Mouse (Mus musculus) adrenal gland, postnatal 10 days (tissue): ENCODE results near the gene Ybey. TPM values are rescaled to one million over a fixed set of nuclear protein-coding genes. Genes with fewer than 3 reads are reported as not detected.
A peak's percentile ranks its signal among the peaks of the same experiment; 100 is the strongest.

Experiments
- DNase-seq: peaks from one replicate; pipeline ENCODE4 v3.0.0; 2021; ENCODE audit warnings: mixed read lengths
- total RNA-seq, 2 experiments: library from RNA; stranded (reverse); gene quantifications; 2 replicates each; pipeline ENCODE4 v1.2.3; 2021

The Ybey gene
- total RNA-seq, 2 experiments from 2014 or later, result 3.0 to 3.7 TPM

- DNase-seq, result peak; percentile 98
These were observed 26.5 kb downstream of the Ybey start, which contains the start of gene Pcnt for GRCm38 (mm10) chr10:76442178-76443088. Gene Pcnt (minus strand): TSS chr10:76442786.

GRCm38 (mm10) chr10:76440281-76440680, 28.6 kb downstream of the Ybey start, which contains the start of gene AC141477.1:
Gene AC141477.1 (minus strand): TSS chr10:76440444.
- no peak for DNase-seq

- DNase-seq, result no peak
These were observed 29.6 kb downstream of the Ybey start for GRCm38 (mm10) chr10:76439107-76439890.

- no peak for DNase-seq
These were observed 35.0 kb downstream of the Ybey start for GRCm38 (mm10) chr10:76433925-76434324.

- DNase-seq, result no peak
These were observed 43.2 kb downstream of the Ybey start for GRCm38 (mm10) chr10:76425674-76426073.

GRCm38 (mm10) chr10:76416811-76417210, 52.1 kb downstream of the Ybey start:
- DNase-seq, result no peak

Other genes starting within 250 kb of the Ybey start
- gene Prmt2, start 231.2 kb downstream of the Ybey start, total RNA-seq, result 10 to 100 TPM; 17.5 to 18.5 TPM
- 10 to 100 TPM; 60.2 to 68.3 TPM for gene S100b, start 215.3 kb downstream of the Ybey start, total RNA-seq
- gene Dip2a, start 123.8 kb downstream of the Ybey start, total RNA-seq, result 10 to 100 TPM; 30.8 to 39.4 TPM
- gene AC141477.1, start 28.7 kb downstream of the Ybey start, total RNA-seq, result 1 to 10 TPM in 1 of 2 experiments, not detected in 1; 3.4 TPM
- gene Pcnt, start 26.3 kb downstream of the Ybey start, total RNA-seq, result 10 to 100 TPM; 14.5 to 21.6 TPM
- gene 2610028H24Rik, start 20.0 kb downstream of the Ybey start, total RNA-seq, result not detected
- gene Mcm3ap, start 187 bp downstream of the Ybey start, total RNA-seq, result 10 to 100 TPM; 24.8 to 33.0 TPM
- 10 to 100 TPM; 21.4 to 24.2 TPM for gene Lss, start 62.5 kb upstream of the Ybey start, total RNA-seq
- not detected for gene Spatc1l, start 93.2 kb upstream of the Ybey start, total RNA-seq
- 10 to 100 TPM; 14.5 to 31.2 TPM for gene Ftcd, start 106.5 kb upstream of the Ybey start, total RNA-seq
- gene Col6a2, start 154.5 kb upstream of the Ybey start, total RNA-seq, result 100 to 1,000 TPM; 136 to 144 TPM